Mouse (Mus musculus) midbrain, embryonic 16.5 days (tissue): ENCODE data around the gene Calu. TPM values are rescaled to one million over a fixed set of nuclear protein-coding genes. Genes with fewer than 3 reads are reported as not detected.

Experiments used
- ATAC-seq: fragments of 200-750 bp; cut with Nextera tagmentation; 2 replicates; pipeline ENCODE4 v1.8.0; 2017; ENCODE audit warnings: moderate TSS enrichment
- H3K27ac ChIP-seq: fragments of 300-500 bp; sonication (generic); 2 replicates; pipeline ENCODE4 v1.5.1; 2014; ENCODE audit warnings: mild to moderate bottlenecking, low read length, mixed read lengths
- H3K27me3 ChIP-seq: fragments of 300-500 bp; sonication (generic); 2 replicates; pipeline ENCODE4 v1.6.1; 2014; ENCODE audit warnings: low read depth, low read length, mixed read lengths; ENCODE audit not compliant: control insufficient read depth, insufficient read depth
- H3K36me3 ChIP-seq: fragments of 300-500 bp; sonication (generic); 2 replicates; pipeline ENCODE4 v1.6.1; 2014; ENCODE audit warnings: mild to moderate bottlenecking, low read length, moderate library complexity, mixed read lengths; ENCODE audit not compliant: control insufficient read depth, insufficient read depth
- H3K4me1 ChIP-seq: fragments of 300-500 bp; sonication (generic); 2 replicates; pipeline ENCODE4 v1.6.1; 2014; ENCODE audit warnings: mild to moderate bottlenecking, low read length, mixed read lengths; ENCODE audit not compliant: control insufficient read depth, insufficient read depth
- H3K4me2 ChIP-seq: fragments of 300-500 bp; sonication (generic); 2 replicates; pipeline ENCODE4 v1.6.1; 2014; ENCODE audit warnings: mild to moderate bottlenecking, low read length, mixed read lengths
- H3K4me3 ChIP-seq: fragments of 300-500 bp; sonication (generic); 2 replicates; pipeline ENCODE4 v1.5.1; 2014; ENCODE audit warnings: low read depth, mild to moderate bottlenecking, low read length, moderate library complexity, mixed read lengths
- H3K9ac ChIP-seq: fragments of 300-500 bp; sonication (generic); 2 replicates; pipeline ENCODE4 v1.6.1; 2014; ENCODE audit warnings: low read depth, low read length, mixed read lengths
- H3K9me3 ChIP-seq: fragments of 300-500 bp; sonication (generic); replicated peaks from 2 replicates; pipeline ENCODE4 v1.6.1; 2014; ENCODE audit warnings: mild to moderate bottlenecking, low read length, mixed read lengths; ENCODE audit not compliant: control insufficient read depth, poor library complexity, severe bottlenecking
- WGBS: fragments of 180-500 bp; shearing (Covaris S2); extraction: QIAGEN DNeasy Blood & Tissue Kit; methylation state at CpG from one replicate; pipeline ENCODE4 v1.1.7; 2014; 5-methylcytosine and 5-hydroxymethylcytosine counted together
- polyA plus RNA-seq: library from polyadenylated mRNA; unstranded; fragments of >200 nt; fragmentation: Nextera tagmentation; extraction: Ambion mirVana; gene quantifications from 2 replicates; pipeline ENCODE4 v1.2.1, GENCODE M21; 2015

Gene Calu
- polyA plus RNA-seq, 1 experiment from 2014 or later, result 160 TPM

DNA sequence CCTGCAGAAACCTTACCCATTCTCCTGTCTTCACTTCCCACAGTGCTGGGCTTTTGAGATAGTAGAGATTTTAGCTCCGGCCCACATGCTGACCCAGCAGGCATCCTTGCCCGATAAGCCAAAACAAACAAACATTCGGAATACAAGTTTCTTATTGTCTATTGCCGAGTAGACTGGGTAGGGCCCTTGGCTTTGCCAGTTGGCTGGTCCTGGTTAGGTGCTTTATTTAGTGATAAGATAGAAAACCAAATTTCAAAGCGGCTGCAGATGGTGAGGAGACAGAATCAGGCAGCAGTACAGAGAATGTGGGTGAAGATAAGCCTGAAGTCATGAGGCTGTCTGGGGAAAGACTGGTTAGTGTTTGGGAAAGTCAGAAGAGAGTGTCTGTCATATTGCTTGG is 4.9 kb downstream of the Calu start:
- no peaks in the 10 kb centered on the region for H3K27me3 ChIP-seq
- H3K9me3 ChIP-seq, result no peaks in the 10 kb centered on the region
- no peak overlapping the region for H3K9ac ChIP-seq
- H3K27ac ChIP-seq, result no peak overlapping the region
- no peak for ATAC-seq
- no peaks in the 10 kb centered on the region for H3K36me3 ChIP-seq
- no peak overlapping the region for H3K4me3 ChIP-seq
- H3K4me2 ChIP-seq, result no peak overlapping the region
- WGBS, result 42% methylated on average over 5 of the region's 5 CpGs
- H3K4me1 ChIP-seq, result peaks cover 10% of the 10 kb centered on the region

DNA sequence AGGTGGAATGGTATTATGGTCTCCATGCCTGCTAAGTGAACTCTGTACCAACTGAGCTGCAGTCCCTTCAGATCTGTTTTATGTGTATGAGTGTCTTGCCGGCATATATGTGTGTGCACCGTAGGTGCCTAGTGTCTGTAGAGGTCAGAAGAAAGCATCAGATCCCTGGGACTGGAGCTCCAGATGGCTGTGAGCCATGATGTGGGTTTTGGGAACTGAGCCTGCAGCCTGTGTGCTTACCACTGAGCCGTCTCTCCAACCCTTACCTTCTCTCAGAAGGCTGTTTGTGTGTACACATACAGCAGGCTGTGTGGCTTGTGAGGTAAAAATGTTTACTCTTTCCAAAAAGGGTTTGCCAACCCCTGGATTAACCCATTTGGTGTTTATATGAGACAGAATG is 11.5 kb downstream of the Calu start:
- Histone ChIP-seq H3K27ac (no peak overlapping the region), H3K4me3 (no peak overlapping the region), H3K27me3 (no peaks in the 10 kb centered on the region), H3K9ac (no peak overlapping the region), H3K4me1 (no peaks in the 10 kb centered on the region), H3K4me2 (no peak overlapping the region), H3K36me3 (no peaks in the 10 kb centered on the region), H3K9me3 (no peaks in the 10 kb centered on the region)
- no peak for ATAC-seq
- 96% methylated on average over 3 of the region's 3 CpGs for WGBS

DNA sequence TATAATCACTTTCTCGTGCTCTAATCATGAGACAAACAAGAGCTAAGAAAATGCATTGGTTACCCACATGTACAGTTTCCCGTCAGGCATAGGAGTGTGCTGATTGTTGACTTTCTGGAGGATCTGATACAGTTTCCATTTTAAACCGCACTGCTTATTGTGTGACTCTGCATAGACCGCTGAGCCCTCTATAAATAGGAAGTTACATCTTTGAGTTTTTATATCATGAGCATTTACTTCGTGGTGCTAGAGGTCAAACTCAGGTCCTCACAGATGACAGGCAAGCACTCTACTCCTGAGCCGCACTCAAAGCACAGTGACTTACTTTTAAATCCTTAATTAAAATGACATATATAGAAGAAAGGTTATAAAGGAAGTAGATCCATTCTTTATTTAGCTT is 12.3 kb downstream of the Calu start:
- no peak for ATAC-seq
- Histone ChIP-seq H3K9me3 (no peaks in the 10 kb centered on the region), H3K4me1 (no peaks in the 10 kb centered on the region), H3K4me2 (no peak overlapping the region), H3K36me3 (no peaks in the 10 kb centered on the region), H3K27me3 (no peaks in the 10 kb centered on the region), H3K4me3 (no peak overlapping the region), H3K27ac (no peak overlapping the region), H3K9ac (no peak overlapping the region)
- WGBS, result 90% methylated on average over 6 of the region's 6 CpGs

DNA sequence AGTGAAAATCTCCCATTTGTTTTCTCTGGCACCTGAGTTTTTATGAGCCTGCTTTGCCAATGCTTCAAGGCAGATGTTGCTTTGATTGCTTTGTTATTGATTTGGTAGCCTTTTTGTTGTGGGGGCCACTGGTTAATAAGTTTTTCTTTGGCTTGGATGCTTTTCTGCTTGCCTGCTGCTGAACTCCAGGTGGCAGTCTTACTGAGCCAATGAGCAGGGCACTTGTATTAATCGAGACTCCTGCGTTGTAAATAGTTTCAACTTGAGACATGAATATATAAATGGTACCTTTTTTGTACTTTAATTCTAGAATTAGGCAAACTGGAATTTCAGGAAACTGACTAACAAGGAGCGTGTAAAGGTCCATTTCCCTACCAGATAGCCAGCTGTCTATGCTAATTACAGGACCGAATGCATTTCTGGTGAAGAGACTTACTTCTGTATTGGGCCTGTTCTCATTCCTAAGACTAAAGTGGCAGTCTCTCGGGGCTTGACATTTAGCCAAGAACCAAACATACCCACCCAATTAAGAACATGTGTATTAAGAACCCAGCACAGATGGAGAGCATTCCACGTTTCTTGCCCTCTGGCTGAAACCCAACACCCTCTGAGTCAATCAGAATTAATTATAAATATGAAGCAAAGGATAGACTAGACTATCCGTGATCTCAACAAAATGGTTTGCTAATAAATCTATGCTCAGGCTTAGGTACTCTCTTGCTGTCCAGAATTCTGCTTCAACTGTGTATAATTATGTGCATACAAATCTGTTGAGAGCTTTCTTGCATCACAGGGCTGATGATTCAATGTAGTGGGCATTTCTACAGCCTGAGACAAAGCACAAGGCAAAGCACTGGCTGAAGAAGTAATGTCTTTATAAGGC is 14.6 kb downstream of the Calu start:
- Histone ChIP-seq H3K9ac (no peak overlapping the region), H3K27me3 (no peaks in the 10 kb centered on the region), H3K4me3 (no peak overlapping the region), H3K36me3 (peaks cover 2% of the 10 kb centered on the region; the same call in 1 of the 2 replicates), H3K4me1 (no peaks in the 10 kb centered on the region), H3K9me3 (no peaks in the 10 kb centered on the region), H3K4me2 (no peak overlapping the region), H3K27ac (no peak overlapping the region)
- no peak for ATAC-seq
- 54% methylated on average over 7 of the region's 7 CpGs for WGBS

DNA sequence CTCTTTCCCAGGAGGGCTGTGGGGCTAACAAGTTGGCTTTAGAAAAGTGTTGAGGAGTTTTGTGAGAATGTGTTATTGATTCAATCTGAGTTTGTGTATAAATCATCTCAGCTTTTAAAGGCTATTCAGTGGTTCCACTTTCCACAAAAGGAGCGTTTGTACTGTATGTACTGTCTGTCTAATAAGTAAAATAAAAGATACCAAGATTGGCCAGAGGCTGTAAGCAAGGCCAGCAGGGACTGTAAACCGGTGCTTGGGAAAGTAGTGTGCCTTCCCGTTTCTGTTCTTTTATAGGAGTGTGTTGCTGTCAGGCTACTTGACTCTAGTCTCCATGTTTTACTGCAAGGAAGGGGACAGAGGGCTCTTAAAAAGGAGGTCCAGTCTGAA is 15.3 kb downstream of the Calu start:
- Histone ChIP-seq H3K9ac (no peak overlapping the region), H3K27me3 (no peaks in the 10 kb centered on the region), H3K4me2 (no peak overlapping the region), H3K9me3 (no peaks in the 10 kb centered on the region), H3K4me1 (no peaks in the 10 kb centered on the region), H3K36me3 (peaks cover 3% of the 10 kb centered on the region; the same call in 1 of the 2 replicates), H3K4me3 (no peak overlapping the region), H3K27ac (no peak overlapping the region)
- ATAC-seq, result no peak
- WGBS, result 80% methylated on average over 3 of the region's 3 CpGs

DNA sequence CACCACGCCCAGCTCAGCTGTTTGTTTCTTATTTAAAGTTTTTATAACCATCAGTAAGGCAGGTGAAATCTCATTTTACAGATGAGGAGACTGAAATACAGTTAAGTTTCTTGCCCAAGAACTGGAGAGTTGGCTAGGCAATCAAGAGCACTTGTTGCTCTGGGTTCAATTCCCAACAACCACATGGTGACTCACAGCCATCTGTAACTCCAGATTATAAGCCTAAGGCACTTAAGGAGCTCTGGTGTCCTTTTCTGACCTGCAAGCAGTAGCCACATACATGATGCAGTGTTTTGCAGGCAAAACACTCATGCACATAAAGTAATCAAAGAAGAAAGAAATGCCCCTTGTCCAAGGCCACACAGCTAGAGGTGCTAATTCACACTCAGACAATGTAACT is 17.4 kb downstream of the Calu start:
- 95% methylated on average over 1 of the region's 1 CpGs for WGBS
- no peak overlapping the region for H3K4me2 ChIP-seq
- no peaks in the 10 kb centered on the region for H3K27me3 ChIP-seq
- H3K27ac ChIP-seq, result no peak overlapping the region
- no peak overlapping the region for H3K9ac ChIP-seq
- no peaks in the 10 kb centered on the region for H3K9me3 ChIP-seq
- H3K4me3 ChIP-seq, result no peak overlapping the region
- ATAC-seq, result no peak
- peaks cover 3% of the 10 kb centered on the region; the same call in 1 of the 2 replicates for H3K36me3 ChIP-seq
- H3K4me1 ChIP-seq, result no peaks in the 10 kb centered on the region

DNA sequence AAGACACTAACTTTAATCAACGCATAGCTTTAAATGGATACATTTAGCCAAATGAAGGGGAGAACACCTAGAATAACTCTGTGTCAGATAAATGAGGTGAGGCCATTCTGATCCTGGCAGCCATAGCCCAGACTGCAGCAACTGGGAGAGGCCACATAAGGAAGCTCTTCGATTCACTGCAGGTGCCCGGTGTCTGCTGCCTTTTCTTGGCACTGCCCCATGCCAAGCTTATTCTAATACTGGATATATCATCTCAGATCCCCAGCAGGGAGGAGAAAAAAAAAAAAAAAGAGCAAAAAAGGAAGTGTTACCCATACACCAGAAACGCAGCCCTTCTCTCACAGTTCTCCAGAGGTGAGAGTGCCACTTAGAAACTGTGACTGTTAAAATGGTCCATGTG is 29.5 kb downstream of the Calu start:
- Histone ChIP-seq H3K9me3 (no peaks in the 10 kb centered on the region), H3K4me1 (no peaks in the 10 kb centered on the region), H3K4me3 (no peak overlapping the region), H3K4me2 (no peak overlapping the region), H3K9ac (no peak overlapping the region), H3K27me3 (no peaks in the 10 kb centered on the region), H3K27ac (no peak overlapping the region), H3K36me3 (peaks cover 21% of the 10 kb centered on the region)
- WGBS, result 93% methylated on average over 4 of the region's 4 CpGs
- ATAC-seq, result no peak

DNA sequence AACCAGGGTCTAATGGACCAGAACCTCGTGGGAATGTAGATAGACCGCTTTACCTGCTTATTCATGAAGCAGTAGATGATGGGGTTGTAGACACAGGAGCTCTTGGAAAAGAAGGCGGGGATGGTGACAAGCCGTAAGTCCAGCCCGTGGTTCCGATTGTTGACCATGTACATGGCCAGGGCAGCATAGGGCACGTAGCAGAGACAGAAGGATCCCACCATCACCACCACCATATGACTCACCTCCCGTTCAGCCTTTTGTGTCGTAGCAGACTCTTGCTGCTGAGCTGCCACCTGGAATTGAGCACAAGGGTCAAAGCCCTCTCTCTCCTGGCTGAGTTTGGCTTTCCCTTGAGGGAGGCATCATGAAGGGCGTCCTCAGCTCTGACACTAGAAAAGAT is 30.8 kb downstream of the Calu start:
- no peak overlapping the region for H3K27ac ChIP-seq
- WGBS, result 95% methylated on average over 10 of the region's 10 CpGs
- no peak overlapping the region for H3K9ac ChIP-seq
- ATAC-seq, result no peak
- H3K4me1 ChIP-seq, result no peaks in the 10 kb centered on the region
- H3K9me3 ChIP-seq, result no peaks in the 10 kb centered on the region
- no peaks in the 10 kb centered on the region for H3K27me3 ChIP-seq
- no peak overlapping the region for H3K4me3 ChIP-seq
- H3K4me2 ChIP-seq, result no peak overlapping the region
- peaks cover 16% of the 10 kb centered on the region for H3K36me3 ChIP-seq

DNA sequence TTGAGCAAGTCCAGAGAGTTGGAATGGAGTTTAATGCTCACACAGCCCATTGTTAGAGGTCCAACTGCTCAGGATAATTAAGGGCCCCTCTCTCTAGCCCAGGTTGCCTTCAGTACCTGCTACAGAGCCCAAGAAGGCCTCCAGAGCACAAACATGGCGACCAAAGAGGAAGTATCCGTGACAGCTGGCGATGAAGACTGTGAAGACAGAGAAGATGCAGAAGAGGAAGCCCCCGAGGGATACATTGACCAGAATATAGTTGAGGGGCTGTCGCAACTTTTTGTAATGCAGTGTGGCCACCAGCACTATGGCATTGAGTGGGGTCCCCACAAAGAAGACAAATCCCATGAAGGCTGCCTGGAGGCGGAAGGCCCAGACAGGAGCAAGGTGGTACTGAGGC is 32.1 kb downstream of the Calu start:
- H3K4me2 ChIP-seq, result no peak overlapping the region
- H3K27ac ChIP-seq, result no peak overlapping the region
- no peaks in the 10 kb centered on the region for H3K4me1 ChIP-seq
- peaks cover 11% of the 10 kb centered on the region; the same call in 1 of the 2 replicates for H3K36me3 ChIP-seq
- no peaks in the 10 kb centered on the region for H3K27me3 ChIP-seq
- ATAC-seq, result no peak
- H3K9me3 ChIP-seq, result no peaks in the 10 kb centered on the region
- no peak overlapping the region for H3K9ac ChIP-seq
- WGBS, result 96% methylated on average over 6 of the region's 6 CpGs
- no peak overlapping the region for H3K4me3 ChIP-seq
